ENCODE assay signal across 8 mouse cellular contexts in the genomic region with DNA sequence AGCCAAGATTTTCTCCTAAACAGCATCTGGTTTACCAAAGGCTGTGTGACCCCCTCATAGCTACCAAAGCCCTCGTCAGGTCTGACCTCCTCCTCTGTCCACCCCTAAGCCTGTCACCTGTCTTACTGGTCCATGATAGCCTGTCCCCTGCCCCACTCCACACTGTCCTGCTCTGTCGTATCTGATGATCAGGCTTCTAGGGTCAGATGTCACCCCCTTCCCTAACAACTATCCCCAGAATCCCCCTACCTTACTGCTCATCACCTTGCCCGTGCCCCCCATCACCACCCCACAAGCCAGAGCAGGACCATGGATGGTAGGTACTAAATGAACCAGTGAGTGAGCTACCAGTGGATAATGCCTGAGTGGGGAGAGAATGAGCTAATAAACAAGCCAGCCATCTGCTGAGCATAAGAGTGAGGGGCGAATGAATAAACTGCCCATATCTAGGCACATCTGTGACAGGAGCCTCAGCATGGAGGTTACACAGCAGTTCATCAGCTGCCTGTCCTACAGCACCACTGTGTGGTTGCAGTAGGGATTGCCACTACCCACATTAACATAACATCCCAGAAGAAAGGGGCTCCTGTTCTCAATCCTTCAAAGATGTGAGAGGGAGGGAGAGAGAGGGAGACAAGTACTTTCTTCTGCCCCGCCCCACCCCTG. TPM values are rescaled to one million over a fixed set of nuclear protein-coding genes. Genes with fewer than 3 reads are reported as not detected.
DNase-seq lines count a peak whose midpoint lies in the region; ATAC-seq lines count a peak whose summit lies in the region.

No protein-coding gene starts in this region.

- peaks cover 29% of the 10 kb centered on the region for H3K27me3 ChIP-seq in embryonic facial prominence, embryonic 13.5 days
- H3K27me3 ChIP-seq in hindbrain, embryonic 12.5 days = no peaks in the 10 kb centered on the region

- H3K4me2 ChIP-seq in embryonic facial prominence, embryonic 13.5 days = no peak overlapping the region
- H3K4me2 ChIP-seq in hindbrain, embryonic 12.5 days (replicated peaks) = no peak overlapping the region

- peaks cover 7% of the 10 kb centered on the region; the same call in 1 of the 2 replicates for H3K36me3 ChIP-seq in embryonic facial prominence, embryonic 13.5 days
- no peaks in the 10 kb centered on the region for H3K36me3 ChIP-seq in hindbrain, embryonic 12.5 days

- ATAC-seq in cerebellum, adult (ENCODE audit: insufficient number of reproducible peaks, low FRiP score, low TSS enrichment) = no peak
- peak; percentile 54; the same call in 1 of the 2 replicates for ATAC-seq in embryonic facial prominence, embryonic 13.5 days (ENCODE audit: insufficient number of reproducible peaks, insufficient read depth, low FRiP score, low TSS enrichment, low read depth)
- peak; percentile 76 for ATAC-seq in hindbrain, embryonic 12.5 days (ENCODE audit: low FRiP score)

- H3K9me3 ChIP-seq in embryonic facial prominence, embryonic 13.5 days = no peaks in the 10 kb centered on the region
- no peaks in the 10 kb centered on the region for H3K9me3 ChIP-seq in hindbrain, embryonic 12.5 days (replicated peaks)

- no peak overlapping the region for H3K4me3 ChIP-seq in embryonic facial prominence, embryonic 13.5 days
- no peak overlapping the region for H3K4me3 ChIP-seq in hindbrain, embryonic 12.5 days

- DNase-seq in cerebellum, adult 11 months = peak; percentile 67
- peak; percentile 60 for DNase-seq in adrenal gland, postnatal 25 days
- DNase-seq in layer of hippocampus, postnatal 10 days (ENCODE audit: low spot score in 2 of 2) = peak; percentile 84
- DNase-seq in lung, postnatal 36 days = peak; percentile 77
- DNase-seq in right cerebral cortex, postnatal 25 days = peak; percentile 65

- no peak overlapping the region for H3K27ac ChIP-seq in embryonic facial prominence, embryonic 13.5 days
- no peak overlapping the region for H3K27ac ChIP-seq in hindbrain, embryonic 12.5 days

- no peak overlapping the region for H3K9ac ChIP-seq in embryonic facial prominence, embryonic 13.5 days
- no peak overlapping the region for H3K9ac ChIP-seq in hindbrain, embryonic 12.5 days

- WGBS in embryonic facial prominence, embryonic 13.5 days = 31% methylated on average over 5 of the region's 5 CpGs
- 38% methylated on average over 5 of the region's 5 CpGs for WGBS in hindbrain, embryonic 12.5 days

- H3K4me1 ChIP-seq in embryonic facial prominence, embryonic 13.5 days = peaks cover 14% of the 10 kb centered on the region
- peaks cover 7% of the 10 kb centered on the region; the same call in 1 of the 2 replicates for H3K4me1 ChIP-seq in hindbrain, embryonic 12.5 days

RNA-seq across cellular contexts. Expression of a gene that starts 8.5 kb away (rescaled TPM):
- total RNA-seq in adrenal gland, postnatal 25 days (2021) = 33.9 and 43.4 TPM in 2 replicates
- polyA plus RNA-seq in embryonic facial prominence, embryonic 13.5 days (2015; fragmentation: Nextera tagmentation; extraction: Ambion mirVana) = 103 and 104 TPM in 2 replicates
- polyA plus RNA-seq in hindbrain, embryonic 12.5 days (2016; fragmentation: Nextera tagmentation; extraction: Ambion mirVana) = 91.7 and 99.3 TPM in 2 replicates
- 10 to 100 TPM; 43.0 to 44.5 TPM for total RNA-seq in layer of hippocampus, postnatal 10 days (2021)

RNA-seq across cellular contexts. Expression of a gene that starts 37.8 kb away (rescaled TPM):
- total RNA-seq in adrenal gland, postnatal 25 days (2021) = 12.0 and 17.0 TPM in 2 replicates
- polyA plus RNA-seq in embryonic facial prominence, embryonic 13.5 days (2015; fragmentation: Nextera tagmentation; extraction: Ambion mirVana) = 17.5 and 20.0 TPM in 2 replicates
- 10.6 TPM in 2 replicates for polyA plus RNA-seq in hindbrain, embryonic 12.5 days (2016; fragmentation: Nextera tagmentation; extraction: Ambion mirVana)
- total RNA-seq in layer of hippocampus, postnatal 10 days (2021) = 100 to 1,000 TPM in 1 of 2 experiments, 10 to 100 TPM in 1; 96.2 to 102 TPM
